Mouse (Mus musculus) ovary, adult 18-20 months (tissue): Measurements from ENCODE around the gene Rxfp4.
A peak's percentile ranks its signal among the peaks of the same experiment; 100 is the strongest.
"Not testable (repeated sequence)": the region's sequence is repeated elsewhere in the genome, so short reads cannot be mapped to it uniquely, and the experiment has no call there.

Source experiments
- DNase-seq: peaks from one replicate; pipeline ENCODE4 v3.0.0; 2022; ENCODE audit warnings: low spot score, mixed read lengths

Gene Rxfp4

DNA sequence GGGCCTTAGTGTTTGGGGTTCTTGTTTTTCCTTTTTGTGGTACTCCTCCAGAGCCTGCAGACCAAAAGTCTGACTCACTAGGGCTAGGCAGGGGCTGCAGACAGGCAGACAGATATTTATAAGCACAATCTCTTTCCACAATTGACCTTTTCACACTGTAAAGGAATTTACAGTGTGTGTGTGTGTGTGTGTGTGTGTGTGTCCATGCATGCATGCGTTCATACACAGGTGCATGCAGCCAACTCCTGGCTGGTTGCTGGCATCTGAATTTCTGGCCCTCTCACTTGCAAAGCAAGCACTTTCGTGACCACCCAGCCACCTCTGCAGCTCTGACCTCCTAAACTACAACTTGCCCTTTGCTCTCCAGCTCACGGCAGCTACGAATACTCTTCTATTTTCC lies 43.9 kb downstream of the Rxfp4 start:
- DNase-seq, result no peak

DNA sequence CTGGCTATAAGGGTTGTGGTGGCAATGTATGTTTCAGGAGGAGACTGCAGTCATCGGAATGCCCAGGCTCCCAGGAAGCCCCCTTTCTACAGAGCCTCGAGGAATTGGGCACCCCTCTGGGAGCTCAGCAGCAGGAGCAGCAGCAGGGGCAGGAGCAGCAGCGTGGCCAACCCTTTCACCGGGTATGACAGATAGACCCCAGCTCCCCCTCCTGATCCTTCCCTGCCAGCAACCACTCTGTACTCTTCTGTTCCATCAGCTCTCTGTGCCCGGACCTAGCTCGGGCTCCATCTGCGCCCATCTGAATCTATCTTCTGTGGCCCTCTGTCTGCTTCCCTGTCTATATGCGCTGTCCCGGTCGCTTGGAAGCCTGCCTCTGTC lies 45.2 kb downstream of the Rxfp4 start:
- DNase-seq, result no peak

DNA sequence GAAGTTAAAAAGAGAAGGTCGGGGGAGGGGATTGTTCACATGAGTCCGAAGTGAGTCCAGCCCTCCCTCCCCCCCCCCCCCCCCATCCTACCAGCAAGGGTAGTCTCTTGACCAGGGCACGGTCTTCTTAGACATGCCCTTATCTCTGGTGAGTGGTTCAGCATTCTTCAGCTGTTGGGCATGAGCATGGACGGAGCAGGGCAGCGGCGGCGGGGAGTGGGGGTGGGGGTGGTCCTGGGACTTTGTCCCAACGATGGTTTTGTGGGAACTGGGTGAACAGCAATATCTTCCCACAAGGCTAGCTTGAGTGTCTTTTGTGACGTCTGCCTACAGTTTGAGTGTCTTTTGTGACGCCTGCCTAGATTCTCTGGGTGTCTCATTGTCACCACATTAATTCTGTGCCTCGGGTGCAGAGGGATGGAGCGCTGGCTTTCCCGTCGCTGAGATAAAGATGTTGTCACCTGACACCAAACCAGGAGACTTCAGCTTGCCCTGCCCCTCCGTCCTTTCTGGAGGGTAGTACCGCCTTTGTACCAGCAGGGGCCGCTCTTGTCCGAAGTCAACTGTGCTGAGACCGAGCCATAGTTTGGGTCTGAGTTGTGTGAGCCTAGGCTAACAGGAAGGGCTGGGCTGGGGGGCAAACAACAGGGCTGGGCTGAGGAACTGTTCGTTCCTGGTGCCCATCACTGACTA lies 45.7 kb downstream of the Rxfp4 start:
- DNase-seq, result peak; percentile 63

- DNase-seq, result not testable (repeated sequence)
Measured at GRCm38 (mm10) chr3:88605666-88606065, 47.3 kb downstream of the Rxfp4 start, which contains the start of gene Arhgef2. Gene Arhgef2, plus strand, starts transcription at chr3:88605966.

DNA sequence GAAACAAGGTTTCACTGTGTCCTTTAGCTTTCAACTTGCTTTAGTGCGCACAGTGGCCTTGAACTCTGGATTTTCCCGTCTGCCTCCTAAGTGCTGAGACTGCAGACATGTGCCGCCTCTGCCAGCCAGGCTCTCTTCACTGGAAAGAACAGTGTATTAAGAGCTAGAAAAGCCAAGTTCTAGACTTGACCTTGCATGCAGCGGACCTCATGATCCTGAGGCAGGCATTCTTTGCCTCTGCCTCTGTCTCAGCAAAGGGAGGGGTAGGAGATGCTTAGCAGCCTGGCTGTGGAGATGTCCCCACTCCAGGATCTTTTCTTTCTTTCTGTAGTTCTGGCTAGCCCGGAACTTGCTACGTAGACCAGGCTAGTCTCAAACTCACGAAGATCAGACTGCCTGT lies 48.1 kb downstream of the Rxfp4 start:
- no peak for DNase-seq

DNA sequence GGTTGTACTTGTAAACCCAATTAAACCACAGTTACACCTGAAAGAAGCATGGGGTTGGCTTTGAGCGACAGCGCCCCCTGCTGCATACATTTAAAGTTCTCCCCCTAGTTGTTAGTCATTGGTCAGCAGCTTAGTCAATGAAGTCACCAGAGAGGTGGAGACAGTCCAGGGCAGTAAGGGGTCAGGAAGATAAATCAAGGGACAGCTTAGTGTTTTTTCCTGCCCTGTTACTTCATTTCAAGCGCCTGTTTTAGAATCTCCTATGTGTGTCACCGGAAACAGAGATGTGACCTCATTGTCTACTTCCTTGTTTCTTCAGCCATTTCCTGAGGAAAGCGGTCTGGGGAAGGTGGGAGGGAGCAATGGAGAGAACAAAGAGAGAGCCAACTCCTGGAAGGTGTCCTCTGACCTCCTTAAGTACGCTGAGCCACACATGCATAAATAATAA lies 49.2 kb downstream of the Rxfp4 start:
- DNase-seq, result no peak

GRCm38 (mm10) chr3:88602466-88602865 lies 50.5 kb downstream of the Rxfp4 start:
- no peak for DNase-seq
